Mouse (Mus musculus): Measurements from ENCODE around the gene Gnl2. TPM values are rescaled to one million over a fixed set of nuclear protein-coding genes. Genes with fewer than 3 reads are reported as not detected.

Gene Gnl2
- polyA plus RNA-seq, 1 experiment = 26.6 TPM

DNA sequence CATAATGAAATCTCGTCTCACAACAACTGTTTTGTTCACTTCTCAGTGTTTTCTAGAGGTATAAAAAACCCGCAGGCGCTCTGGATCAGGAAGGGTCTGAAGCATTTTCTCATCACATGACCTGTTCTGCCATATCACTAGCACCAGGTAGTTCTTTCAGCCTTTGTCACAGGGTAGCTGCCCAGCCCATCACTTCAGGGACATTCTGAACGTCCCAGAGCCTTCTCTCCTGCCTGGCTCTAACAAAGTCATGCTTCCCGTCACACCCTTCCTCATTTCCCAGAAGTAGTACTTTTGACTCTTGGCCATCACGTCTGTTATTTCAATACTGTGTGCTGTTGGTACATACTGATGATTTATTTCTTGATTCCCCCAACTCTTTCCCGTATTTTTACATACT is 28.1 kb downstream of the Gnl2 start:
- peak overlapping the region; percentile 59 for H3K27ac ChIP-seq (replicated peaks; ENCODE audit: low read depth, low read length)
- no peaks in the 10 kb centered on the region; the same call in 1 of the 2 replicates for H3K4me1 ChIP-seq (ENCODE audit: control insufficient read depth, insufficient read depth, insufficient read length, low read length)
- H3K4me3 ChIP-seq (ENCODE audit: insufficient read depth, low read depth, low read length) = no peak overlapping the region

DNA sequence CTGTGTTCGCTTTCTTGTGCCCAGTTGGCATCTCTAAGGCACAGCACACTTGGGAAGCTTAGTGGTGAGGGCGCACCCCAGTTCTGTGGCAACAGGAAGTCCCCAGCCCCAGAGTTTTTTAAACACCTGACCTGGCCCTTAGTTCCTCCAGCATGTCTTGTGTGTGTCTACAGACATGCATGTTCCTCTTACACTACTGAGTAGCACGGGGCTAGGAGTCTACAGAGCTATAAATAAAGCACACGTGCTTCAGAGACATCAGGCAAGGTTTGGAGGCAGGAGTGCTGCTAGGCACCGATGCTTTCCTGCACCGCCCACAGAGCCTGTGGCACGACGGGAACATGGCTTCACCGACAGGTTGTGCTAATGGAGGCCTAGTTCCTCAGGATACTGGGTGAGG is 39.0 kb downstream of the Gnl2 start:
- no peak overlapping the region for H3K4me3 ChIP-seq (ENCODE audit: insufficient read depth, low read depth, low read length)
- no peak overlapping the region for H3K27ac ChIP-seq (replicated peaks; ENCODE audit: low read depth, low read length)
- H3K4me1 ChIP-seq (ENCODE audit: control insufficient read depth, insufficient read depth, insufficient read length, low read length) = no peaks in the 10 kb centered on the region

DNA sequence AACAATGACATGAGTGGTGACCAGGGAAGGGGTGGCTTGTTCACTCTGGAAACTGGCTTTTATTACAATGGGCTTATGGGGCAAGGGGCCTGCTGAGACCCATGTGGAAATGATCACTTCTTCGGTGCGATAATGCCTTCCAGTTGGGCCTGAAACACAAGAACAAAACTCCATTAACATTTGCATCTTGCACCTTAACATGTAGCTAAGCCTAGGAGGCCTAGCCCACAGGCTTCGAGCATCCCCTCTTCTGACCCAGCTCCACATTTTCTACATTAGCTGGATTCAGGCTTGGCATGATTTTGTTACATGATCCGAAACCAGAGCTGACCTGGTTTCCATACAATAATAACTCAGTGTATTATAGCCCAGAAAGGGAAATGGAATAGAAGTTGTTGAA is 40.1 kb downstream of the Gnl2 start:
- Histone ChIP-seq H3K27ac (replicated peaks; ENCODE audit: low read depth, low read length) (no peak overlapping the region), H3K4me1 (ENCODE audit: control insufficient read depth, insufficient read depth, insufficient read length, low read length) (no peaks in the 10 kb centered on the region), H3K4me3 (ENCODE audit: insufficient read depth, low read depth, low read length) (no peak overlapping the region)

DNA sequence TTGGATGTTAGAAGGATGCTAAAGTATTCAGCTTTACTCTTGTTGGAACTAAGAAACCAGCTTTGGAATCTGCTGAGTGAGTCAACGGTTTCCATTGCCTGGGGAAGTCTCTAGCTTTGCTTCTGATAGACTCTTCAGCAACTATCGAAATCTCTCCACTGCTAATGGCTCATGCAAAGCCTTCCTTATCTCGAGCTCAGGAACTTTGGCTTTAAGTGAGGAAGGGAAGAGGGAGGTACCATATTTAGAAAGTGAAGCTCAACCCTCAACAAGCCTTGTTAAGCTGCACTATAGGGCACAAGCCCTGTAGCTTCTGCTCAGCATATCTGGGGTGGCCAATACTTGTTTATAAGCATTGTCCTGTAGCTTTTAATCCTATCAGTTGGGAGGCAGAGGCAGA is 40.9 kb downstream of the Gnl2 start:
- no peak overlapping the region for H3K4me3 ChIP-seq (ENCODE audit: insufficient read depth, low read depth, low read length)
- no peak overlapping the region for H3K27ac ChIP-seq (replicated peaks; ENCODE audit: low read depth, low read length)
- H3K4me1 ChIP-seq (ENCODE audit: control insufficient read depth, insufficient read depth, insufficient read length, low read length) = no peaks in the 10 kb centered on the region

DNA sequence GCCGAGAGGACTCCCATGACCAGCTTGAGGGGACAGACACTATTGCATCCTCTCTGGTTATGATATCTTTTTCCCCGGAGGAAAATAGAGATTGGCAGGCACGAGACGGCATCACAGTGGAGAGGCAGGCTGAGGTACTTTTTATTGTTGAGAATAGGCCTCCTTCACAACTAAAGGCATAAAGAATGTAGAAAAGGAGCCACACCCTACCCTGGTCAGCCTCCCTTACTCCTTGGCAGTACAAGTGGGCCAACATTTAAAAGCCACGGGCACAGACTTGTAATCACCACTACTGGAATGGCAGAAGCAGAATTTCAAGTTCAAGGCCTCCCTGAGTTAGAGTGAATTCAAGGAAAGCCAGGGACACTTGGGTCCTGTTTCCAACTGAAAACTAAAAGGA is 41.6 kb downstream of the Gnl2 start:
- H3K4me3 ChIP-seq (ENCODE audit: insufficient read depth, low read depth, low read length) = no peak overlapping the region
- no peaks in the 10 kb centered on the region for H3K4me1 ChIP-seq (ENCODE audit: control insufficient read depth, insufficient read depth, insufficient read length, low read length)
- no peak overlapping the region for H3K27ac ChIP-seq (replicated peaks; ENCODE audit: low read depth, low read length)

DNA sequence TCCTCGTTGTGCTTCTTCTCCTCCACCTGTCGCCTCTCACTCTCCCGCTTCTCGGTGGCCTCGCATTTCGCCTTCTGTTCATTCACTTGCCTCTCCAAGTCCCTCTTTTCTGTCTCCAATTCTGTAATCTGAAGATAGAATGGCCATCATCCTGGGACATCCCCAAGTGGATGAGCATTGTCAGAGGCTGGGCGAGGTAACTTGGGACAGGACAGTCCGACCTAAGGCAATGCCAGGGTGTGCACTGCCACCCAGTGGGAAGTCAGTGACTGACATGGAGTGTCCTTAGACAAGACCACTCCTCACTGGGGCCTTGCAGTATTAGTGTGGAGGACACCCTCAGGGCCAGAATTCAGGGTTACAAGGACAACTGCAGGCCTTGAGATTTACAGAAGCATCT is 42.6 kb downstream of the Gnl2 start:
- Histone ChIP-seq H3K4me3 (ENCODE audit: insufficient read depth, low read depth, low read length) (no peak overlapping the region), H3K4me1 (ENCODE audit: control insufficient read depth, insufficient read depth, insufficient read length, low read length) (no peaks in the 10 kb centered on the region), H3K27ac (replicated peaks; ENCODE audit: low read depth, low read length) (no peak overlapping the region)

DNA sequence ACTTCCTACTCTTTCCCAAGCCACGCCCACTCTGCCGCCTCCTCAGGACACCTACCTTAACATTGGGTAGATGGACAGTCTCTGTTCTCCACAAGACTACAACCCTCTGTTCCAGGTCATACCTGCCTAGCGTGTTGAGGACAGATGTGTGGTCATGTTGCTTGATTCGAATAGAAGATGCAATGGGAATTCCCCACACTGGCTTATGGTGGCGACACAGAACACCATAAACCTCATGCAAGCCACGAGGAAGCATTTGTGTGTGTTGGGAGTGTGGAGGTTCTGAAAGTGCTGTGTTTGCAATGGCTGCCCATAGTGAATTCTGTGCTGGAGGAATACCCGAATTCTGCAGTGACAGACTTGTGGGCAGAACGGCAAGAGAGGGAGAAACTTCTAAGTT is 47.4 kb downstream of the Gnl2 start:
- Histone ChIP-seq H3K27ac (replicated peaks; ENCODE audit: low read depth, low read length) (no peak overlapping the region), H3K4me3 (ENCODE audit: insufficient read depth, low read depth, low read length) (no peak overlapping the region), H3K4me1 (ENCODE audit: control insufficient read depth, insufficient read depth, insufficient read length, low read length) (peaks cover 8% of the 10 kb centered on the region; the same call in 1 of the 2 replicates)

DNA sequence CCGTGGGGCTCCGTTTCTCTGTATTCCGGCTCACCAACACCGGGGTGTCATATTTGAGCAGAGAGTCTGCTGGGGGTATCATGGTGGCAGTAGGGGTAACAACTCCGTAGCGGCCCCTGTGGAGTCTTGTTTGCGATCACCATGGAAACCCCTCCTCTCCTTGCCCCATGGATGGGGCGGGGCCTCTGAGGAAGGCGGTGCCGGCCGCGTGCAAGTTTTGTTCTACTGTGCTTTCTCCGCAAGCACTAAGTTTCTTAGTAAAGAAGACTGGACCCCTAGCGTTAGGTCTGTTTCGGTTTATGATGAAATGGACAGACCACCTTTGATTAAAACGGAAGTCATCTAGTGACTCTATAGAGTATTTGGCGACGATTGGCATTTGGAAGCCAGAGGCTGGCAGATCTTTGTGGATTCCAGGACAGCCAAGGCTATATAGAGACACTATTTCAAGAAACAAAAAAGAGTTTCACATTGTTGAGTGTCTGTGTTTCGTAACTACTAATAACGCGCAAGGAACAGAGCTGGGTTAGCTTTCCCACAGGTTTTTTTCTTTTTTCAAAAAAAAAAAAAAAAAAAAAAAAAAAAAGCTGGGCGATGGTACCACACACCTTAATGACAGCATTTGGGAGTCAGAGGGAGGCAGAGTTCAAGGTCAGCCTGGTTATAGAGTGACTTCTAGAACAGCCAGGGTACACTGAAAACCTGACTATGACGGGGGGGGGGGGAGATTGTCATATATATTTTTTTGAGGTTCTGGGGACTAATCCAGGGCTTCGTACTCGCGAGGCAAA is 49.3 kb downstream of the Gnl2 start, which contains the start of gene Dnali1:
TSS of gene Dnali1 (minus strand) at position 187 of the 791 bp plus-strand sequence.
- Histone ChIP-seq H3K4me1 (ENCODE audit: control insufficient read depth, insufficient read depth, insufficient read length, low read length) (peaks cover 8% of the 10 kb centered on the region; the same call in 1 of the 2 replicates), H3K4me3 (ENCODE audit: insufficient read depth, low read depth, low read length) (peak within 1 kb of the TSS; percentile 66), H3K27ac (replicated peaks; ENCODE audit: low read depth, low read length) (no peak within 1 kb of the TSS)

DNA sequence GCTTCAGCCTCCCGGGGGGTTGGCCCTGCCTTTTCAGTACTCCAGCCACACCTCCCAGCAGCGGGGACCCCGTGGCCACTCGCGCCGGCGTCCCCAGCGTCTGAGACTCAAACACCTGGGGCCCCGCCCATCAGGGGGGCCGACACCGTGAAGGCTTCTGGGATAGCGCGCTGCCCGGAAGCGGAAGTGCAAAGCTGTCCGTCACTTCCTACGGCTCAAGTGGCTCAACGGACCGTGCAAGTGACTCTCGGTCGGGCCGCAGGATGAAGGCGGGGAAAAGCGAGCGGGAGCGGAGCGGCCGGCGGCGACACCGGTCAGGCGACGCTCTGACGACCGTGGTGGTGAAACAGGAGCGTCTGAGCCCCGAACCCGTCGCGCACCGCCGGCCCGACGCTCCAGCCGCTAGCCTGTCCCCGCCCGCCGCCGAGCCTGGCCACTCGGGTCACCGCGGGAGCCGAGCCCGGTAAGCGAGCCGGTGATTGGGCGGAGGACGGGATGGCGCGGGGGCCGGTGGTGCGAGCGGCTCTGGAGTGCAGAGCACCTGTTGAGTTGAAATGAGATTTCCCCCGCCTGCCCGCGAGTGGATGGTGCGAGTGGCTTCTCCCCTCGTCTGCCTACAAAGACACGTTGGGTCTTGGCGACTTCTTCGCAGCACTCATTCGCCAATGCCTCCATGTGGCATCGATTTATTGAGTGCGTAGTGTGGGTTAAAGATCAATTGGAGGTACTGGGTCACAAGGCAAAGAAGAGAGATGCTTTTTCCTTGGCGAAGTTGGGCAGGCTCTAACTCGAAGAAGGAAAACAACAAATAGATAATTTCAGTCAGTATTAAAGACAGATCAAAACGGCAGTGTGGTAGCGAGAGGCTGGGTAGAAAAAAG is 50.3 kb downstream of the Gnl2 start, which contains the start of gene Snip1:
TSS of gene Snip1 (plus strand) at position 183 of the 881 bp plus-strand sequence.
- Histone ChIP-seq H3K4me1 (ENCODE audit: control insufficient read depth, insufficient read depth, insufficient read length, low read length) (peaks cover 8% of the 10 kb centered on the region; the same call in 1 of the 2 replicates), H3K27ac (replicated peaks; ENCODE audit: low read depth, low read length) (no peak within 1 kb of the TSS), H3K4me3 (ENCODE audit: insufficient read depth, low read depth, low read length) (peak within 1 kb of the TSS; percentile 66)

DNA sequence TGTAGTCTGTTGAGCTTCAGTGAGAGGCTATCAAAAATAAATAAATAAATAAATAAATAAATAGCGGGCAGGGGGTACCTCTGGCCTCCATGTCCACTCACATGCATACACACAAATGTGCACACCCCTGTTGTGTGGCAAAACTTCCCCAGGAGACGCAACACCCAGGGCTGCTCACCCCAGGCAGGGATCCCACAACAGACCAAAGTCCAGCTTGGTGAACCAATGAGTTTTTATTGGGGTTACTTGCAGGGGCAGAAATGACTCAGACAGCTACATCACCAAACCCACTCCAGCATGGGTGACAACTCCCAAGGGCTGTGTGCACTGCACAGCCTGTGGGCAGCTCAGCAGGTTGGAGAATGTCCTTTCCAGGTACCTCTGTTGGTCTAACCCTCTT is 61.3 kb downstream of the Gnl2 start:
- H3K27ac ChIP-seq (replicated peaks; ENCODE audit: low read depth, low read length) = no peak overlapping the region
- no peaks in the 10 kb centered on the region for H3K4me1 ChIP-seq (ENCODE audit: control insufficient read depth, insufficient read depth, insufficient read length, low read length)
- H3K4me3 ChIP-seq (ENCODE audit: insufficient read depth, low read depth, low read length) = no peak overlapping the region

DNA sequence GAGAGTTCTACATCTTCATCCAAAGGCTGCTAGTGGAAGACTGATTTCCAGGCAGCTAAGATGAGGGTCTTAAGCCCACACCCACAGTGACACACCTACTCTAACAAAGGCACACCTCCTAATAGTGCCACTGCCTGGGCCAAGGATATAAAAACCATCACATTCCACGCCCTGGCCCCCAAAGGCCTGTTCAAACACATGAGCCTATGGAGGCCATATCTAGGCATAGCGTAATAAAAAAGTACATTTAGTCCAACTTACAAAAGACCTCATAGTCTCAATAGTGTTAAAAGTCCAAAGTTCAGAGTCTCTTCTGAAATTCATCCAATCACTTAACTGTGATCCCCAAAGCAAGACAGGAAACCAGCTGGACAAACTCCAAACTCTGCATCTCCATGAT is 62.3 kb downstream of the Gnl2 start:
- H3K4me1 ChIP-seq (ENCODE audit: control insufficient read depth, insufficient read depth, insufficient read length, low read length) = no peaks in the 10 kb centered on the region
- no peak overlapping the region for H3K4me3 ChIP-seq (ENCODE audit: insufficient read depth, low read depth, low read length)
- H3K27ac ChIP-seq (replicated peaks; ENCODE audit: low read depth, low read length) = no peak overlapping the region

DNA sequence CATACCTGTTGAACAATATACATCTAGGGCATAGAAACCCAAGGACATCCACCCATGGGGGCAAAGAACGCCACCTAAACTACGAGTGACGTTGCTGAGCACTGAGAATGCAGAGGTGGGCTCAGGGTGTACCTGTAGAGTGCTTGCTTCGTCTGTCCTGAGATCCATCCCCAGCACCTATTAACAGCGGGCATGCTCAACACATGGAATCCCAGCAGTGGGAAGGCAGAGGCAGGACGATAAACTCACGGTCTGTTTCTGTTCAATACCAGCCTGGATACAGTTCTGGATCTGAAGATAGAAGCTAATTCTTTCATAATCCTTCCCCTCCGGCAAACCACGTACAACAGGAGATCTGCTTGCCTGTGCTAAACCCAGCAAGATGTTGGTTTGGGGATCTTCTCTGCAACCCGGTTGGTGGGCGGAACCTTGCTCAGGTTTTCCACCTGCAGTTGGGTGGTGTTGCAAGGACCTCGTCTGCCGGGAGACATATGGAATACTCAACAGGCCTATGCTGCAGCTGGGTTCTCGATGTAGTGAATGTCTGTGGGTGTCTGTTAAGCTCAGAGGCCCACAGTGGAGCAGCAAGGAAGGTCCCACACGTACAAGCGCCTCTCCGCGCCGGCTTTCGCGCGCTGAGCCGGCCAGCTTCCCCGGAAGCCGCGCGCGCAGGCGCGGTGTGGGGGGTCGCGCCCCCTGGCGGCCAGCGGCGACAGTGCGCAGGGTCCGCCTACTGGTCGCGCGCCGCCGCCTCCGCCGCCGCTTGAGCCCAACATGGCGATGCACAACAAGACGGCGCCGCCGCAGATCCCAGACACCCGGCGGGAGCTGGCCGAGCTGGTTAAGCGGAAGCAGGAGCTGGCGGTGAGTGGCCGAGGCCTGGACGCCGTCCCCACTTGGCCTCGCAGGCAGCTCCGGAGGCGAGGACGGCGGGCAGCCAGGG is 68.3 kb downstream of the Gnl2 start, which contains the start of gene Meaf6:
TSS of gene Meaf6 (plus strand) at position 732 of the 943 bp plus-strand sequence.
- peak within 1 kb of the TSS; percentile 95 for H3K4me3 ChIP-seq (ENCODE audit: insufficient read depth, low read depth, low read length)
- peak within 1 kb of the TSS; percentile 87 for H3K27ac ChIP-seq (replicated peaks; ENCODE audit: low read depth, low read length)
- no peaks in the 10 kb centered on the region for H3K4me1 ChIP-seq (ENCODE audit: control insufficient read depth, insufficient read depth, insufficient read length, low read length)

DNA sequence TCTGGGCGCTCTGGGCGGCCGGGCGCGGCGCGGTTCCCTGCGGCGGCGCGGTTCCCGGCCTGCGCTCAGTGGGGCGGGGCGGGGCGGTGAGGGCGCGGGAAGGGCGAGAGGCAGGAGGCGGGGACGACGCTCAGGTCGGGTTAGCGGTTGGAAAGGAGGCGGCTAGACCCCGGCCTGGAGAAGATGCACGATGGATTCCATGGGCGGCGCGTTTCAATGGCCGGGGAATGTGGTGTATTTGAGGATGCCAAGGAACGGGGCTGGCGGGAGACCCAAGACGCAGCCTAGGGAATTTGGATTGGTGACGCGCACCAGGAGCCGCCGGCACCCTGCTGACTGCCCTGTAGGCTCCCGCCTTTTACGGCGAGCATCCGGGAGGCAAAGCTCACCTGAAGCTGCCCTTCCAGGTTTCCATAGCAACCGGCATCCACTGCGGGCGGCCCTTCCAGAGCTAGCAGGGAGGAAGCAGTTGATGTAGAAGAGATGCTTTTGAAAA is 69.0 kb downstream of the Gnl2 start:
- Histone ChIP-seq H3K4me1 (ENCODE audit: control insufficient read depth, insufficient read depth, insufficient read length, low read length) (no peaks in the 10 kb centered on the region), H3K4me3 (ENCODE audit: insufficient read depth, low read depth, low read length) (peak overlapping the region; percentile 95), H3K27ac (replicated peaks; ENCODE audit: low read depth, low read length) (peak overlapping the region; percentile 87)

DNA sequence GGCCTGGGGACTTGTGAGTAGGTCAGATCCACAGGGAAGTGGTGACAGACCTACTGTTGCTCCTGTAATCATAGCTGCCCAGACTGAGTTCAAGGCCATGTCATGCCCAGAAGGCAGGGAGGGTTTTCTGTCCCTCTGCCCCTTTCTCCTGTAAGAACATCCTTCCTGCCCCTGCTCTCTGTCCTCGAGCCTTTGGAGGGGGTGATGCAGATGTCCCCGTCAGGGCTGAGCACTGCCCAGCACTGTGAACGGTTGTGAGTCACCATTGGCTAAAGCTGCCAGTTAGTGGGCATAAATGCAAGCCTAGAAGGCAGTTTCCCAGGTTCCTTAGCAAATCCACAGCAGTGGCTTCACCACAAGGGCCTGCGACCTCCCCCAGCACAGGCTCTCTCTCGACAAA is 76.6 kb downstream of the Gnl2 start:
- H3K4me1 ChIP-seq (ENCODE audit: control insufficient read depth, insufficient read depth, insufficient read length, low read length) = no peaks in the 10 kb centered on the region
- no peak overlapping the region for H3K4me3 ChIP-seq (ENCODE audit: insufficient read depth, low read depth, low read length)
- H3K27ac ChIP-seq (replicated peaks; ENCODE audit: low read depth, low read length) = no peak overlapping the region
